Mouse (Mus musculus) c-Kit-negative CD71-positive TER-119-positive erythroid progenitor cells, embryonic 14.5 days (primary cell): ENCODE measurements around the gene Malsu1.

ENCODE experiments used
- DNase-seq: peaks from one replicate; pipeline ENCODE4 v3.0.0-alpha.2; 2013; ENCODE audit warnings: low read depth, low spot score

The Malsu1 gene

DNA sequence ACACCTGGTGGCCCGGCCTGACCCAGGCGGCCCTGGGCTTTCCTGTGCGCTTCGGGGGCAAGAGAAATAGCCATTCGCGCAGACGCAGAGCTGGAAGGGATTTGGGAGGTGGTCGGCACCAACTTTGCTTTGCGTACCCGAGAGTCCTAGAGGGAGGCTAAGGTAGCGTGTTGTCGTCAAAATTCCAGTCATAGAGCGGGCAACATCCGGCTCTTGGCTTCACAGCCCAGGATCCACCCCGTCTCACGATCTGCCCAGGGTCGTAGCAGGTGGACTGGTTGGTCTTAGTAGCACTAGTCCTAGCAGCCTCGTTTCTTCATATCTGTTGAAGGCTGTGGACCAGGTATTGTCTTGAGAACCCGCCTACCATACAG, 509 bp downstream of the Malsu1 start:
- peak; percentile 22 for DNase-seq

DNA sequence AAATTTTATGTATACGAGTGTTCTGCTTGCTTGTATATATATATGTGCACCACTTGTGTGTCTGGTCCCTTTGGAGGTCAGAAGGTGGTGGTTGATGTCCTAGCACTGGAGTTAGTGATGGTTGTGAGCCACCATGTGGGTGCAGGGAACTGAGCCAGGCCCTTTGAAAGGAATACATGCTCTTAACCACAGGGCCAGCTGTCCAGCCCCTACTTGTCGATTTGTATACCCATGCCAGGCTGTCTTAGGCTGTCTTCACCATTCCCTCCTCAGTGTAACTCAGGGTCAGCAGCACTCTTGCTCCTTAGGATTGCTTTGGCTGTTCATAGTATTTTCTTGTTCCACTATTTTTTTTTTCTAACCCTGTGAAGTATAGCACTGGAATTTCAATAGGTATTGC, 4.3 kb downstream of the Malsu1 start:
- no peak for DNase-seq

DNA sequence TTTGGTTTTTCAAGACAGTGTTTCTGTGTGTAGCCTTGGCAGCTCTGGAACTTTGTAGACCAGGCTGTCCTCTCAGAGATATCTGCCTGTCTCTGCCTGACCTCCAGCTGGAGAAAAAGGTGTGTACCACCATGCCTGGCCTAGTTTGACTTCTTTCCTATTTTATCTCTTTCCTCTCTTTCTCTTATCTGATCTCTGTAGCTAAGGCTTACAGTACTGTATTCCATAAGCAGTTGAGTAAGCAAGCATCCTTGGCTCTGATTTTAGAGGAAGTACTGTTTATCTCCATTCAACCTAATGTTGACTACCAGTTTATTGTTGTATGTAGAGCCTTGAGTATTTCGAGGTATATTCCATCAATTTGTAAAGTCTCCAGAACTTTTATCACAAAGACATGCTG, 5.7 kb downstream of the Malsu1 start:
- DNase-seq = no peak

DNA sequence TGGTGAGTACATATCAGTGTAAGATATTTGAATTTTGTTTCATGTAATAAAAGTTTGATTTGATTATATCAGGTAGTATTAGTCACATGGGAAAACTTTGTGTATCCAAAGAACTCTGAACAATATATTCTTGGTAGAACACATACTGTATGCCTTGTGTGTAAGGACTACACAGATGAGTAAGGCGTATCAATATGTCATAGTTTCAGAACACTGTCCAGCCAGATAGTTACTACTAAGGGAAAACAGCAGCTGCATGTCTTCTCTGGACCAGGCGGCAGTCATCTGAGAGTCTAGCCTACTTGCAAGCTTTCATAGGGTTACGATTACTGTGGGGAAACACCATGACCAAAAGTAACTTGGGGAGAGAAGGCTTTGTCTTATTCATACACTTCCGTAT, 9.4 kb downstream of the Malsu1 start:
- no peak for DNase-seq

DNA sequence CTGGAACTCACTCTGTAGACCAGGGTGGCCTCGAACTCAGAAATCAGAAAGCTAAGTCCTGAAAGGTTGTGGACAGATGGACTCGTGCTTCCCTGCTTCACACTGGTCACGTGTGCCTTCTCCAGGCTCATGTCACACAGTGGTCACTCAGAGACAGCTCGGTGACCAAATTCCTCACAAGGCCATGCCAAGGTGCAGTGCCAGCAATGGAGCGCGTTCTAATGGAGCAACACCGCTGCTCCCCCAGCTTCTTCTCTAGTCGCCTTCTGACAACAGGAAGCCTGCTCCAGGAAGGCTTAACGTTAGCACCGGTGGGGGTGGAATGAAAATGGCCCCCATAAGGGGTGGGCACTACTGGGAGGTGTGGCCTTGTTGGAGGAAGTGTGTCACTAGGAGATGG, 21.4 kb downstream of the Malsu1 start:
- DNase-seq = no peak

DNA sequence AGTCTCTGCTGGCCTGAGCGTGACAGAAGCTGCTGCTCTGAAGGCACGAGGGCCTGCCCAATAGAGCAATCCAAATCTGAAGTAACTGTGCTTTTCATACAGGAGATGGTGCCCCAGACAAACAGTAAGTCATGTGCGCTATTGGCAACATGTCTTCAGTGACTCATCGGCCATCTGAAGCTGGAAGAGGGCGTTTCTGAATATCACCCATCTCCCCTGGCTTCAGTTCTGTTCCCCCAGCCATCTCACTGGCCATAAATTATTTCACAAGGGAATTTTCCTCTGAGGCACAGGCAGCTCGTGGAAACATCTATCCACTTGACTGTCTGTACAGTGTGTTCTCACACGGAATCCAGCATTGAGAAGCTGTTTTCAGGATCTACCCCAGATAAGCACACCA, 22.8 kb downstream of the Malsu1 start:
- no peak for DNase-seq

DNA sequence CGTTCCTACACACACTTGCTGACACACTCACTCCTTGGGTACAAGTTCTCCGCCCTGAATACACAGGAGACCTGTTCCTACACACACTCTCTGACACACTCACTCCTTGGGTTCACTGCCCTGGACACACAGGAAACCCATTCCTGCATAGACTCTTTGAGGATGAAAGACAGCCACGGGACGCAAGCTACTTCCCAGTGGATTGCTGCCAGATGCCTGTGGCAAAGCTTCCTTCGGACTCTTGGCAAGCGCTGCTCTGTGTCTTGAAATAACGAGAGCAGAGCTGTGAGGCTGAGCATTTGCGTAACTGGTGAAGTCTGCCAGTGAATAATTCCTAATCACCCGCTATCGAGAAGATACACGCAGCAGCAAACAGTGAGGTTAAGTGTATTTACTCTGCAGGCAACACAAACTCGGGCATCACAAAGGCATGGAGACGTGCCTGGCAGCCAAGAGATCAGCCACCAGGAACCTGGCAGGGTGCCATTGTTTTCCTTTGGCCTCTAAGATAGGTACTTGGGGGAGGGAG, 23.4 kb downstream of the Malsu1 start:
- DNase-seq = no peak

DNA sequence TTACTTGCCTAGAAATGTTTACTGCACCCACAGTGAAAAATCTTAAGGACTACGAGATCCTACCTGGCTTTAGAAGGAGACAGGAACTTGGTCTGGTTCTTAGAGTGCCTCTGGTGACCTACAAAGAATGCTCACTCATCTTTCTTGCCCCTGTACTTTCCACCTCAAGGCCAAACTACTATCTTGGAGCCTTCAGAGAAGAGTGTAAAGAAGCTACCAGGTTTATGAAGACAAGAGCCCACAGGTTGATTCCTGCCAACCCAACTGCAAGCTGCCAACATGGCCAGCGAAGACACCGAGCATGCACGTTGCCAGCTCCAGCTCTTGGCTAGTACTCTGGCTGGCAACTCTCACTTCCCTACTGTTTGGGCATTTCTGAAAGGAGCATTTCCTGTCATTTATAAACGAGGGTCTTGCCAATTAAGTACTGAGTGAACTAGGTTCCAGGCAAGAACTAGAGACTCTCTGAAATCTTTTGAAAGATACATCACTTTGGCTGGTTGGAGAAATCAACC, 24.1 kb downstream of the Malsu1 start:
- DNase-seq = no peak

DNA sequence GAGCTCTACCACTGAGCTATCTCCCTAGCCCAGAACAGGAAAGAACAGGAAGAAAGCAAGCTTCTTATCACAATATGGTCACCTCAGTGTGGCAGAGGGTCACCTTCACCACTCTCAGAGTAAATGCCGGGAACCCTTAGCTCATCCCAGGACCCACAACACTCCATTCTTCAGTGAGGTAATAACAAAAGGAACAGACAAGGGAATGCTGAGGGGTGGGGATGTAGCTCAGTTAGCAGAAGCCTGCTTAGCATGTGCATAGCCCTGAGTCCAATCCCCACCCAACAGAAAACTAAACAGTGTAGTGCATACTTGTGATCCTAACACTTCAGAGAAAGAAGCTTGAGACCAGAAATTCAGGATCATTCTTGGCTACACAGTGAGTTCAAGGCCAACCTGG, 25.5 kb downstream of the Malsu1 start:
- no peak for DNase-seq

DNA sequence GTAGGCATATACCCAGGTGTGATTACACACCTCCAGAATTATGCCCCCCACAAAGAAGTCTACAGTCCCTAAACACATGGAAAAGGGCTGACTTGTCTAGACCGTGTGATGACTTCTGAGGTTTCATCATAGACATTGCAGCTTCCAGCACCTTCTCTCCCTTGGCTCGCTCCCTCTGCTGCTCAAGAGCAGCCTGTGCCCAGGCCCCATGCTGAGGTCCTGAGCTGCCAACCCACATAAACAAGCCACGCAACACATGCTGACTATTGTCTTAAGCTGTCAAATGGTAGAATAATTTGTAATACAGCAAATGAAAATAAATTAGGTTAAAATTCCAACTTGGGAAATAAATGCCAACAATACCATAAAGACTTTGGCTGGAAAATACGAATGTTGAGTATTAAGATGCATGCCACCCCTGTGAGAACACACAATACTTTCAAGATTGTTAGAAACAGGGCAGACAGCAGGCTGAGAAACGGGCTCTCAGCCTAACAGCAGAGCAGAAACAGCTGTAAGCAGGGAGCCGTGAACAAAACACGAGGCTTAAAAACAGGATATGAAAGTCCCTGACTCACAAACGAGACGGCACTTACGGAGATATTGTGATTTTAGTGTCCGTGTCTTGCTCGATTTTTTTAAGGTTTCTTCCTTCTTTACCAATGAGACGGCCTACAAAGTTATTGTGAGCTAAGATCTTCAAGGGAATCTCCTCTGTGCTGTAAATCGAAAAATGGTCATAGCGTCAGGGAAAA, 33.3 kb downstream of the Malsu1 start:
- no peak for DNase-seq

DNA sequence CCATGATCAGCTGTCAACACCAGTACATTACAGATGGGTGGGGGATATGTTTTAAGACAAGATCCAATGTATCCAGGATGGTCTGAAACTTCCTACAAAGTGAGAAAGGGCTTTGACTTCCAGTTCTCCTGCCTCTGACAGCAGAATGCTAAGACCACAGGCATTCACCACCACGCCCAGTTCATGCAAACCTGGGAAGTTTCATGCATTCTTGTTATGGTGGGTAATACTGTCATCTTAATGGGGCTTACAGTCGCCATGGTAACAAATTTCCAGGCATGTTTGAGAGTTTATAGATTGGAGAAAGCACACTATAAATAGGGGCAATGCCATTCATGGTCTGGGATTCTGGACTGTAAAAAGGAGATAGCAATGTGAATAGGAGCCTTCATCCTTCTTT, 35.6 kb downstream of the Malsu1 start:
- no peak for DNase-seq

DNA sequence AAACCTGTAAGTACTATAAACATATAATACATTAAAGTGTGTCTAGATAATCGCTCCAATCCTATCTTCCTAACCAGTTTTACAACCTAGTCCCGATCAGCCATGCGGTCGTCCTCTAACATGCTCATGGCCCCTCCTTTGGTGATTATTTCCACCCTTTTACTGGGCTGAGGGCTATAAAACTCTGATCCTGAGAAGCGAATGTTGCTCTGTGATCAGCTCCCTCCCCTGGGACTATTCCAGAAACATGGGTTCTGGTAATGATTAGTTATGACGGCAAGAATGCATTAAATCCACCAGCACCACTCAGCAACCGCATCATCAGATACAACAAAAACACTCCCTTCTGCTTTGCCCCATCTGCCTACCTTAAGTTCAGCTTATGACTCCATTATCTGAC, 40.3 kb downstream of the Malsu1 start:
- no peak for DNase-seq

DNA sequence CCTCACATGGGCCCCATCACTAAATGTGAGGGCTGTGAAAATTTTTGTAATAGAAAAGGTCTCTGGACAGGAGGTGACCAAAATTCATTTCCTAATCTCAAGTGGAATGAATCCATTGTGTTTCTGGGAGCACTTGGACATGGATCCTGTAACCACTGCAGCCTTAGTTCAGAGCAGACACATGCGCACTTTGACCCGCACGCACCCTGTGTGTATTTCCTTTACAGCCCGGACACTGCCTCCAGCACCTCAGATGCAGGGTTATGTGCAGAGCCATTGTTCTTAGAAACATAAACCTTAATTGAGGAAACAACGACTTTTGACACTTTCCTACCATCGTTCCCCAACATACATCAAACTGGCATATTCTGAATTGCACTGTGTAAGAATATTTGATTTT, 40.9 kb downstream of the Malsu1 start:
- DNase-seq = no peak

DNA sequence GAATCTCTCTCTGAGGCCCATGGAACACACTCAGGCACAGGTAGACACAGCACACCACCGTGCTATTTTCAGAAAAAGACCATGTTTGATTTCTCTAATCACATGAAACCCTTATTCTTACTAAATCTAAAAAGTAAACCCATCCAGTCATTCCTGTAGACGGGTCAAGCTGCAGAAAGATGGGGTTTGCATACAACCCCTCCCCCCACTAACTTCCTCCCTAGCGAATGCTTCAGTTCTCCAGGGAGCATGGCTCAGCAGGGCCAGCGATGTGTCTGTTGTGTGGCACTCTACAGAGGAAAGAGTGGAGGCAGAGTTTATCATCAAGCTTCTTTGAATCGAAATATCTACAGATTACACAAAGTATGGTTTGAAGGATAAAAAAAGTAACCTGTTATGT, 42.0 kb downstream of the Malsu1 start:
- no peak for DNase-seq

DNA sequence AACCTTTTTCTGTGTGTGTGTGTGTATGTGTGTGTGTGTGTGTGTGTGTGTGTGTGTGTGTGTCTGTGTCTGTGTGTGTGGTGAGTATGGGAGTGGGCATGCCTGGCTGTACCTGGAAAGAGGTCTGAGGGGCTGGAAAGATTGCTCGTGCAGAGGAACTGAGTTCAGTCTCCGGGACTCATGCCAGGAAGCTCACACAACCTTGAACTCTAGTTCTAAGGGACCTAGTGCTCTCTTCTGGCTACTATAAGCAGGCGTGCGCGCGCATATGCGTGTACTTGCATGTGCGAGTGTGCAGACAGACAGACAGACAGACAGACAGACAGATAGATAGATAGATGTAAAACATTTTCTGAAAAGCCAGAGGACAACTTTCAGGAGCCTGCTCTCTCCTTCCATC, 42.6 kb downstream of the Malsu1 start:
- DNase-seq = no peak

DNA sequence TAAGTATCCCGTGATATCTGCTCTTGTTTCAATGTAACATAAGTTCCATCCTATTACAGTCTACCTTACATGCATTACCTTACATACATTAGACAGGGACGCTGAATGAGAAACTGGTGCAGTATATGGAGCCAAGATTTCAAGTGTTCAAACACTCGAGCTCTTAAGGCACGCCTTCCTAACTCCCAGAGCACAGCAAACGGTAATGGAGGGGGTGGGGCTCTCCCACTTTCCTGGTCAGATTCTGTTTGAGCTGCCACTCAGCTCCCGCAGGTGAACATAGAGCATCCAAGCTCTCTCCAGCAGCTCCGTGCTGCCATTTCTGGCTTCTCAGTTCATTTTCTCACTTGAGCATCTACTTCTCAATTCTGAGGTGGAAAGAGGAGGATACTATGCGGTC, 44.9 kb downstream of the Malsu1 start:
- DNase-seq = no peak

DNA sequence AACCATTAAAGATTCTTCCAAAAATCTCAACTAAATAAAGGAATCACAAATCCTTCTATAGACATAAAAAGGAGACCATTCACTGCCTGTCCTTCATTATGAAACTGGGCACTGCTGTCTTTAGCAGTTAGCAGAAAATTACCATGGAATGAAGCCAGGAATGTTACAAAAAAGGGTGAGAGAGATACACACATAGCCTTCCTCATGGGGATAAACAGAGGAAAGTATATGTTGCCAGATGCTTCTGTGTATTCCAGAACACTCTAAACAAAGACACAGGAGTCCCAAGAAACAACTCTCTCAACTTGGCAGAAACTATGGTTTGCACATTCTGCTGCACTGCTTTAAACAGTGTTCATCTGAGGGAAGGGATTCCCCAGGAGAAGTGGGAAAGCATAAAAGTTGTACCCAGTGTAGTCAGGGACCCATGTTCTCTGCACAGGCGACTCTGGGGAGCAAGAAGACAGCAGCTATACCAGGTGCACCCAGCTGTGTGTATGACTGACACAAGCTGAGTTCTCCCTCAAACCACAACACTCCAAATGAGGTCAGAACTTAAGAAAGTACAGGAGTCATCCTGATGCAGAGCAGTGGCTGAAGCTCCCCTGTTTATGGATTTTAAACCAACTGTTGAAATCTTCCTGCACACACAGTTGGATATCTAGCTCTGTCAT, 46.0 kb downstream of the Malsu1 start:
- DNase-seq = no peak

DNA sequence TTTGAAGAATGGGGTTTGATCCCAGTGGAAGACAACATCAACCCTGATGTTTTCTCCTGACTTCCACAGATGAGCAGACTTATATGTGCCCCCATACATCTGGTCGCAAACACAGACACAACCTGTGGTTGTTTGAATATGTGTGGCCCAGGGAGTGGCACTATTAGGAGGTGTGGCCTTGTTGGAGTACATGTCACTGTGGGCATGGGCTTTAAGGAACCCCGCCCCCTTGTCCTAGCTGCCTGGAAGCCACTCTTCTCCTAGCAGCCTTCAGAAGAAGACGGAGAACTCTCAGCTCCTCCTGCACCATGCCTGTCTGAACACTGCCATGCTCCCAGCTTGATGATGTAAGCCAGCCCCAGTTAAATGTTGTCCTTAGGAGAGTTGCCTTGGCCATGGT, 46.8 kb downstream of the Malsu1 start:
- no peak for DNase-seq

DNA sequence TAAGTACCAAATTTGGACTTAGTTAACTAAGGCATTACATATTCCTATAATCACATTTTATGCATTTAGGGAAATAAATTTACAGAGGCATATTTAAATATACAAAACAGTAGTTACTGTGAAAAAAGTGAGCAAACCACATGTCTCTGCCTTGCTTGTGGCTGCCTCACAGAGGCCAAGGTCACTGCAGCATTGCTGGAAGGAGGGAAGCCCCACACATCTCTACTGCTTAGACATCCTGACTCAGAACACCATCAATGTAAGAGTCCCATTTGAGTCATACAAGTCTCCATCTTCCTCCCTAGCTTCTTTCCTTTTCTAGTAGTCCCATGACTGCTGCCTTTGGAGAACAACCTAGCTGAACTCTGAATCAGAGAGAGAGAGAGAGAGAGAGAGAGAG, 56.7 kb downstream of the Malsu1 start:
- DNase-seq = no peak

DNA sequence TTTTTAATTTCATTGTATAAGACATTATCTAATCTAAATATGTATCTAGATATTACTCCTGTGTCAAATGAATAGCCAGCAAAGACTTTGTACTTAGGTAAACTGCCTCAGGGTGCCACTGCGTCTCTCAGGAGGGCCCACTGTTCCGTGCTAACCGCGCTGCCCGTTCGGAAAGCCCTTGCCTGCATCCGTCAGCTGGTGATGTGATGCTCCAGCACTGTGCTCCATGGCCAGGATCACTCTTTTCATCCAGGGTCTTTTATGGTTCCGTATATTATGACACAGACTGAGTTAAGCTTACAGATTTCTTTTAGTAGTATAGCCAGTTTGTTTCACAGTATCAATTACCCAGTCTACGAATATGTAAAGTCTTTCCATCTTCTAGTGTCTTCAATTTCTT, 58.3 kb downstream of the Malsu1 start:
- no peak for DNase-seq

DNA sequence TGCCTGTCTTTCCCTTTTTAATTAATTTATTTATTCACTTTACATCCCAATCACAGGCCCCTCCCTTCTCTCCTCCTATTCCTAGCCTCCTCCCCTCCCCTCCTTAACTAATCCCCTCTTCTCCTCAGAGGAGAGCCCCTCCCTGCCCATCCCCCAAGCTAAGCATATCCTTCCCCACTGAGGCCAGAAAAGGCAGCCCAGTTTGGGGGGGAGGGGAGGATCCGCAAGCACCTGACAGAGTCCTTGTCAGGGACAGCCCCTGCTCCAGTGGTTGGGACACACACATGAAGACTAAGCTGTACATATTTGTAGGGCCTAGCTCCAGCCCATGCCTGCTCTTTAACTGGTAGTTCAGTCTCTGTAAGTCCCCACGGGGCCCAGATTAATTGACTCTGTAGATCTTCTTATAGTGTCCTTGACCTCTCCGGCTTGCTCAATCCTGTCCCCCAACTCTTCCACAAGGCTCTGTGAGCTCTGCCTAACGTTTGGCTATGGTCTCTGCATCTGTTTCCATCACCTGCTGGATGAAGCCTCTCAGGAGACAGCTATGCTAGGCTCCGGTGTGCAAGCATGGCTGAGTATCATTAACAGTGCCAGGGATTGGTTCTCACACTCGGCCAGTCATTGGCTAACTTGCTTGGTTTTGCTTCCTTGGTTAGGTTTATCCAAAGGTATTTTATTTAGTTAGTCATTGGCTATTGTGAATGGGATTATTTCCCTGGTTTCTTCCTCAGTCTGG, 58.9 kb downstream of the Malsu1 start:
- DNase-seq = no peak
